Mouse (Mus musculus) embryonic facial prominence, embryonic 12.5 days (tissue): Measurements from ENCODE around the gene Gm8298. TPM values are rescaled to one million over a fixed set of nuclear protein-coding genes. Genes with fewer than 3 reads are reported as not detected.
"Not testable (repeated sequence)": the region's sequence is repeated elsewhere in the genome, so short reads cannot be mapped to it uniquely, and the experiment has no call there.

Experiments used
- ATAC-seq: fragments of 200-750 bp; cut with Nextera tagmentation; 2 replicates; pipeline ENCODE4 v1.8.0; 2017; ENCODE audit not compliant: insufficient number of reproducible peaks, insufficient read depth, low FRiP score, low TSS enrichment
- H3K27ac ChIP-seq: fragments of 300-500 bp; sonication (generic); 2 replicates; pipeline ENCODE4 v1.5.1; 2016; ENCODE audit warnings: mild to moderate bottlenecking
- H3K27me3 ChIP-seq: fragments of 300-500 bp; sonication (generic); 2 replicates; pipeline ENCODE4 v1.6.1; 2016; ENCODE audit warnings: mild to moderate bottlenecking, moderate library complexity
- H3K36me3 ChIP-seq: fragments of 300-500 bp; sonication (generic); 2 replicates; pipeline ENCODE4 v1.6.1; 2016; ENCODE audit warnings: mild to moderate bottlenecking
- H3K4me1 ChIP-seq: fragments of 300-500 bp; sonication (generic); 2 replicates; pipeline ENCODE4 v1.6.1; 2016
- H3K4me2 ChIP-seq: fragments of 300-500 bp; sonication (generic); replicated peaks from 2 replicates; pipeline ENCODE4 v1.6.1; 2016; ENCODE audit warnings: mild to moderate bottlenecking, moderate library complexity
- H3K4me3 ChIP-seq: fragments of 300-500 bp; sonication (generic); 2 replicates; pipeline ENCODE4 v1.5.1; 2016; ENCODE audit warnings: mild to moderate bottlenecking
- H3K9ac ChIP-seq: fragments of 300-500 bp; sonication (generic); 2 replicates; pipeline ENCODE4 v1.6.1; 2016; ENCODE audit warnings: mild to moderate bottlenecking, moderate library complexity
- H3K9me3 ChIP-seq: fragments of 300-500 bp; sonication (generic); 2 replicates; pipeline ENCODE4 v1.6.1; 2016; ENCODE audit warnings: mild to moderate bottlenecking, moderate library complexity
- WGBS: fragments of 180-500 bp; shearing (Covaris S2); methylation state at CpG from one replicate; pipeline ENCODE4 v1.1.7; 2016; 5-methylcytosine and 5-hydroxymethylcytosine counted together
- polyA plus RNA-seq: library from polyadenylated mRNA; unstranded; fragments of >200 nt; fragmentation: Nextera tagmentation; extraction: Ambion mirVana; gene quantifications from 2 replicates; pipeline ENCODE4 v1.2.1, GENCODE M21; 2016

The Gm8298 gene
- not detected in 2 replicates for polyA plus RNA-seq

DNA sequence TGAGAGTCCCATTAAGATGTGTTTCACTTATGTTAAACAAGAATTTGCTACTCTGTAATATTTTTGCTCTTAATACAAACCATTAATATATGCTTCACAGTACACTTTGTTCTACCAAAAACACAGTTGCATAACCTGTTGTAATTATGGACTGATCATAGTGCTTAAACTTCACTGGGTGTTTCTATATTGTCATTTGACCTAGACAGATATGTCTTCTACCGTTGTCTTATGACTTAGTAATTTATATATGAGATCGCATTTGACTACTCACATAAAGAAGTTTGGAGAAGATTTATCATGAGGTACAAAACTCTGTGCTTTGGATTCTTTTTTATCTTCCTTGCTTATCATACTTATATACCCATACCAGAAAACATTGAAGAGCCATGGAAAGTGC is at the start of gene Gm8298:
Gene Gm8298 (plus strand): TSS at position 301 of the 400 bp plus-strand sequence.
- H3K9me3 ChIP-seq = no peaks in the 10 kb centered on the region
- H3K9ac ChIP-seq = no peak within 1 kb of the TSS
- no peak within 1 kb of the TSS for H3K4me3 ChIP-seq
- no peak for ATAC-seq
- no peak within 1 kb of the TSS for H3K4me2 ChIP-seq
- no peaks in the 10 kb centered on the region for H3K27me3 ChIP-seq
- no peaks in the 10 kb centered on the region for H3K36me3 ChIP-seq
- no peak within 1 kb of the TSS for H3K27ac ChIP-seq
- H3K4me1 ChIP-seq = no peaks in the 10 kb centered on the region
- WGBS = 95% methylated on average over 2 of the region's 2 CpGs

- H3K4me3 ChIP-seq = no peak overlapping the region
- no peak overlapping the region for H3K9ac ChIP-seq
- H3K36me3 ChIP-seq = no peaks in the 10 kb centered on the region
- no peaks in the 10 kb centered on the region for H3K27me3 ChIP-seq
- H3K4me1 ChIP-seq = no peaks in the 10 kb centered on the region
- H3K27ac ChIP-seq = no peak overlapping the region
- H3K4me2 ChIP-seq = no peak overlapping the region
- no peaks in the 10 kb centered on the region for H3K9me3 ChIP-seq
- no peak for ATAC-seq
Observed at GRCm38 (mm10) chr3:59813169-59813568, 47.7 kb upstream of the Gm8298 start.

DNA sequence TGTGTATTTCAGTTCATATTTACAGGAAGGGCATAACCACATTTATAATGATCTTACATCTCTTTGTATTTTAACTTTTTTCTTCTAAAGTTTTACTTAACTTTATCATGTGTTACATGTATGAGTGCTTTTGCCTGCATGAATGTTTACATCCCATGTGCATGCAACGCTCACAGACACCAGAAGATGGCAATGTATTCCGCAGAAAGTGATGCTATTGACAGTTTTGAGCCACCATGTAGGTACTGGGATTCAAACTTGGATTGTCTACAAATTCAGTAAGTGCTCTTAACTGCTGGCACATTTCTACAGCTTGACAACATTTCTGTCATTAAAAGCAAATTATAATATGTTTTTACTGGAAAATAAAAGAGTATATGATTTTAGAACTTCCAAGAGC is 9.9 kb downstream of the Gm8298 start:
- Histone ChIP-seq H3K9ac (no peak overlapping the region), H3K36me3 (no peaks in the 10 kb centered on the region), H3K4me3 (no peak overlapping the region), H3K4me1 (no peaks in the 10 kb centered on the region), H3K27me3 (no peaks in the 10 kb centered on the region), H3K4me2 (no peak overlapping the region), H3K9me3 (no peaks in the 10 kb centered on the region), H3K27ac (no peak overlapping the region)
- WGBS = 24% methylated on average over 2 of the region's 2 CpGs
- no peak for ATAC-seq

DNA sequence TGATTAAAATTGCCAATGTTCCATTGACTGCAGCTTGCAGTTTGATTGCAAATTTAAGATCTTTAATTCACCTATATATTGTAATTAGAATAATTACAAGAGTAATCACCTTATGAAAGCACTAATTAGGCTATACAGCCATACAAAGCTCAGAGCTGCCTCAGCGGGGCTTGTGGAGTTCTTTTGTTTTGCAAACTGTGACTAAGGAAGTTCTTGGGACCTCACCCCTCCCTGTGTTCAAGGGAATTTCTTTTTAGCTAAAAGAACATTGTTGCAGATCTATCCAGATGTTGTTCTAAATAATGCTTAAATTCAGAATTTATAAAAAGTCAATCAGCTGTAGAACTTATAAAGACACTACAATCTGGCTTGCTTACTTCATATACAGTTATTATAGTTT is 16.8 kb downstream of the Gm8298 start:
- not testable (repeated sequence) for H3K27me3 ChIP-seq, H3K36me3 ChIP-seq, H3K4me3 ChIP-seq, H3K4me1 ChIP-seq, H3K9me3 ChIP-seq, H3K9ac ChIP-seq, H3K4me2 ChIP-seq, H3K27ac ChIP-seq, ATAC-seq
- WGBS = 41% methylated on average over 1 of the region's 1 CpGs

- WGBS = 74% methylated on average over 7 of the region's 7 CpGs
- ATAC-seq = not testable (repeated sequence)
Observed at GRCm38 (mm10) chr3:59879801-59880554, 19.1 kb downstream of the Gm8298 start.

GRCm38 (mm10) chr3:59893276-59893675 is 32.4 kb downstream of the Gm8298 start:
- H3K27me3 ChIP-seq = no peaks in the 10 kb centered on the region
- WGBS = 72% methylated on average over 2 of the region's 2 CpGs
- H3K27ac ChIP-seq = no peak overlapping the region
- H3K9me3 ChIP-seq = no peaks in the 10 kb centered on the region
- no peak overlapping the region for H3K4me3 ChIP-seq
- no peaks in the 10 kb centered on the region for H3K36me3 ChIP-seq
- no peak overlapping the region for H3K9ac ChIP-seq
- H3K4me2 ChIP-seq = no peak overlapping the region
- ATAC-seq = no peak
- no peaks in the 10 kb centered on the region for H3K4me1 ChIP-seq

More at GRCm38 (mm10) chr3:59879801-59880554, 19.1 kb downstream of the Gm8298 start:
- not testable (repeated sequence) for H3K4me1 ChIP-seq, H3K4me2 ChIP-seq, H3K36me3 ChIP-seq, H3K27ac ChIP-seq, H3K9ac ChIP-seq, H3K27me3 ChIP-seq, H3K9me3 ChIP-seq, H3K4me3 ChIP-seq

- H3K4me3 ChIP-seq = no peak within 1 kb of the TSS
- no peaks in the 10 kb centered on the region for H3K36me3 ChIP-seq
- no peak for ATAC-seq
- H3K4me2 ChIP-seq = no peak within 1 kb of the TSS
- no peaks in the 10 kb centered on the region for H3K9me3 ChIP-seq
- H3K27ac ChIP-seq = no peak within 1 kb of the TSS
- no peak within 1 kb of the TSS for H3K9ac ChIP-seq
- 87% methylated on average over 2 of the region's 2 CpGs for WGBS
- H3K4me1 ChIP-seq = no peaks in the 10 kb centered on the region
- H3K27me3 ChIP-seq = no peaks in the 10 kb centered on the region
Observed at GRCm38 (mm10) chr3:59924914-59925313, 64.1 kb downstream of the Gm8298 start, which contains the start of gene C130079G13Rik. C130079G13Rik (plus strand) TSS chr3:59925214.

Other genes with a start within 250 kb of the Gm8298 start
- not detected in 2 replicates for gene Gm5538, start 131.3 kb upstream of the Gm8298 start, polyA plus RNA-seq
- not detected in 2 replicates for gene C130079G13Rik, start 64.2 kb downstream of the Gm8298 start, polyA plus RNA-seq
- gene Aadacl2, start 145.7 kb downstream of the Gm8298 start, polyA plus RNA-seq = not detected in 2 replicates
- gene Aadac, start 164.7 kb downstream of the Gm8298 start, polyA plus RNA-seq = 0.19 TPM in 1 of 2 replicates, not detected in the other
- gene Sucnr1, start 220.8 kb downstream of the Gm8298 start, polyA plus RNA-seq = not detected in 2 replicates